Mouse (Mus musculus) midbrain, embryonic 13.5 days (tissue): ENCODE results near the gene Afm. TPM values are rescaled to one million over a fixed set of nuclear protein-coding genes. Genes with fewer than 3 reads are reported as not detected.

Experiments used
- ATAC-seq: fragments of 200-750 bp; cut with Nextera tagmentation; 2 replicates; pipeline ENCODE4 v1.8.0; 2017; ENCODE audit warnings: mild to moderate bottlenecking, moderate TSS enrichment, moderate library complexity
- H3K27ac ChIP-seq: fragments of 300-500 bp; sonication (generic); 2 replicates; pipeline ENCODE4 v1.5.1; 2015; ENCODE audit warnings: inconsistent platforms, mild to moderate bottlenecking, moderate library complexity
- H3K27me3 ChIP-seq: fragments of 300-500 bp; sonication (generic); 2 replicates; pipeline ENCODE4 v1.6.1; 2015; ENCODE audit warnings: mild to moderate bottlenecking, inconsistent platforms
- H3K36me3 ChIP-seq: fragments of 300-500 bp; sonication (generic); 2 replicates; pipeline ENCODE4 v1.6.1; 2015; ENCODE audit warnings: mild to moderate bottlenecking, inconsistent platforms
- H3K4me1 ChIP-seq: fragments of 300-500 bp; sonication (generic); replicated peaks from 2 replicates; pipeline ENCODE4 v1.6.1; 2015; ENCODE audit warnings: inconsistent platforms
- H3K4me2 ChIP-seq: fragments of 300-500 bp; sonication (generic); replicated peaks from 2 replicates; pipeline ENCODE4 v1.6.1; 2015; ENCODE audit warnings: moderate library complexity, mild to moderate bottlenecking, inconsistent platforms
- H3K4me3 ChIP-seq: fragments of 300-500 bp; sonication (generic); replicated peaks from 2 replicates; pipeline ENCODE4 v1.5.1; 2015; ENCODE audit warnings: mild to moderate bottlenecking, inconsistent platforms
- H3K9ac ChIP-seq: fragments of 300-500 bp; sonication (generic); replicated peaks from 2 replicates; pipeline ENCODE4 v1.6.1; 2015; ENCODE audit warnings: mild to moderate bottlenecking, inconsistent platforms
- H3K9me3 ChIP-seq: fragments of 300-500 bp; sonication (generic); 2 replicates; pipeline ENCODE4 v1.6.1; 2016; ENCODE audit warnings: mild to moderate bottlenecking, inconsistent platforms
- WGBS: fragments of 180-500 bp; shearing (Covaris S2); methylation state at CpG from one replicate; pipeline ENCODE4 v1.1.7; 2015; 5-methylcytosine and 5-hydroxymethylcytosine counted together
- polyA plus RNA-seq: library from polyadenylated mRNA; unstranded; fragments of >200 nt; fragmentation: Nextera tagmentation; extraction: Ambion mirVana; gene quantifications from 2 replicates; pipeline ENCODE4 v1.2.1, GENCODE M21; 2015

Gene Afm
- polyA plus RNA-seq, 1 experiment from 2014 or later, result not detected

- Histone ChIP-seq H3K27me3 (no peaks in the 10 kb centered on the region), H3K4me3 (no peak overlapping the region), H3K36me3 (no peaks in the 10 kb centered on the region), H3K27ac (no peak overlapping the region), H3K4me2 (no peak overlapping the region), H3K4me1 (no peaks in the 10 kb centered on the region), H3K9me3 (no peaks in the 10 kb centered on the region), H3K9ac (no peak overlapping the region)
- WGBS, result 68% methylated on average over 7 of the region's 7 CpGs
- no peak for ATAC-seq
These were observed 19.2 kb upstream of the Afm start for GRCm38 (mm10) chr5:90499509-90499908.

DNA sequence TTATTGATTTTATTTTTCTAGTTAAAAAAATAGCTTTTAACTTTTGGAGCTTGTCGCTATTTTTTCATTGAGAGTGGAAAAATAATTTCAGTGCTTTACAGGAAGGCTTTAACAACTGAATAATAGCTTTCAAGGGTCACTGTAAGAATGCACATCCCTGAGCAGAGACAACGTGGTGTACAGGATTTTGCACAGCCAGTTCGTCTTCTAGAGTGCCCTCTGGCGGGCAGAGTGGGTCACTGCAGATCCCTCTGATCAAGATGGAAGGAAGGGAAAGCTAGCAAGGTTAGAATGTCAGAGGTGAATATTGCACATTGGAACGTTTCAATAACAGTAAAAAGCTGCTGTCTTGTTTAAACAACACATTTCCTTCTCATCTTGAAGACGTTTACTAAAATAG, 18.0 kb upstream of the Afm start:
- Histone ChIP-seq H3K27ac (no peak overlapping the region), H3K4me3 (no peak overlapping the region), H3K9me3 (no peaks in the 10 kb centered on the region), H3K9ac (no peak overlapping the region), H3K4me2 (no peak overlapping the region), H3K27me3 (no peaks in the 10 kb centered on the region), H3K36me3 (no peaks in the 10 kb centered on the region), H3K4me1 (no peaks in the 10 kb centered on the region)
- ATAC-seq, result peak; percentile 76
- 6% methylated on average over 6 of the region's 6 CpGs for WGBS

- ATAC-seq, result no peak
- WGBS, result 90% methylated on average over 5 of the region's 5 CpGs
- no peaks in the 10 kb centered on the region for H3K9me3 ChIP-seq
- H3K4me2 ChIP-seq, result no peak overlapping the region
- H3K9ac ChIP-seq, result no peak overlapping the region
- H3K27me3 ChIP-seq, result no peaks in the 10 kb centered on the region
- H3K36me3 ChIP-seq, result no peaks in the 10 kb centered on the region
- no peak overlapping the region for H3K27ac ChIP-seq
- H3K4me1 ChIP-seq, result no peaks in the 10 kb centered on the region
- H3K4me3 ChIP-seq, result no peak overlapping the region
These were observed 17.0 kb upstream of the Afm start for GRCm38 (mm10) chr5:90501752-90502151.

DNA sequence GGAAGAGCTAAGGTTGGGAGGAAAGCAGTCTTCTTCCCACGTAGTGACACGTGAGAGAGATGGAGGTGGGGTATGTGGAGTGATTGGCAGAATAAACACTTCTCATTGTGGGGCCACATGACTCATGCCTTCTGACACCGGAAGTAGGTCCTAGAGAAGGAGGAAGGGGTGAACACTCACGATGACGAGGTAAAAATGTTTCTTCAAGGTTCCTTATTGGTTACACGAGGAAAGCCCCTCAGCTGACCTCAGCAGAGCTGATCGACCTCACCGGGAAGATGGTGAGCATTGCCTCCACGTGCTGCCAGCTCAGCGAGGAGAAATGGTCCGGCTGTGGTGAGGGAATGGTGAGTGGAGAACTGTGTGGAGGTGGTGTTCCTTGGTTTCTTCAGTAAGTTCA, 14.0 kb upstream of the Afm start:
- Histone ChIP-seq H3K4me1 (0 out of 2 replicates have a peak, but pooled peaks cover 4% of the 10 kb centered on the region), H3K9ac (no peak overlapping the region), H3K9me3 (no peaks in the 10 kb centered on the region), H3K27ac (no peak overlapping the region), H3K4me3 (no peak overlapping the region), H3K4me2 (no peak overlapping the region), H3K36me3 (no peaks in the 10 kb centered on the region), H3K27me3 (no peaks in the 10 kb centered on the region)
- 87% methylated on average over 11 of the region's 11 CpGs for WGBS
- no peak for ATAC-seq

DNA sequence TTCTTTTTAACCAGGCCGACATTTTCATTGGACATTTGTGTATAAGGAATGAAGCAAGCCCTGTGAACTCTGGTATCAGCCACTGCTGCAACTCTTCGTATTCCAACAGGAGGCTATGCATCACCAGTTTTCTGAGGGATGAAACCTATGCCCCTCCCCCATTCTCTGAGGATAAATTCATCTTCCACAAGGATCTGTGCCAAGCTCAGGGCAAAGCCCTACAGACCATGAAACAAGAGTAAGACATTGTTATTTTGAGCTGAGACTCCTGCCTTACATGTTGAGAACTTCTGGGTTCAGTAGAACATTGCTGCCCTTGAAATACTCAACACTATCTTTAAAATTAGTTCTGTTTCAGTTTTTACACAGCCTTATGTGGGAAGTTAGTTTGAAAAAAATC, 12.2 kb upstream of the Afm start:
- no peaks in the 10 kb centered on the region for H3K36me3 ChIP-seq
- H3K9ac ChIP-seq, result no peak overlapping the region
- no peaks in the 10 kb centered on the region for H3K9me3 ChIP-seq
- H3K4me2 ChIP-seq, result no peak overlapping the region
- no peak overlapping the region for H3K4me3 ChIP-seq
- no peaks in the 10 kb centered on the region for H3K27me3 ChIP-seq
- H3K4me1 ChIP-seq, result 0 out of 2 replicates have a peak, but pooled peaks cover 4% of the 10 kb centered on the region
- no peak overlapping the region for H3K27ac ChIP-seq
- 50% methylated on average over 2 of the region's 2 CpGs for WGBS
- ATAC-seq, result no peak

- Histone ChIP-seq H3K4me1 (0 out of 2 replicates have a peak, but pooled peaks cover 4% of the 10 kb centered on the region), H3K27ac (peak overlapping the region; percentile 56; the same call in 1 of the 2 replicates), H3K27me3 (no peaks in the 10 kb centered on the region), H3K4me3 (no peak overlapping the region), H3K9me3 (no peaks in the 10 kb centered on the region), H3K4me2 (0 out of 2 replicates have a peak overlapping the region, but pooled peaks have one; percentile 9), H3K9ac (no peak overlapping the region), H3K36me3 (no peaks in the 10 kb centered on the region)
- 38% methylated on average over 13 of the region's 13 CpGs for WGBS
- peak; percentile 71 for ATAC-seq
These were observed 11.3 kb upstream of the Afm start for GRCm38 (mm10) chr5:90507411-90507949.

DNA sequence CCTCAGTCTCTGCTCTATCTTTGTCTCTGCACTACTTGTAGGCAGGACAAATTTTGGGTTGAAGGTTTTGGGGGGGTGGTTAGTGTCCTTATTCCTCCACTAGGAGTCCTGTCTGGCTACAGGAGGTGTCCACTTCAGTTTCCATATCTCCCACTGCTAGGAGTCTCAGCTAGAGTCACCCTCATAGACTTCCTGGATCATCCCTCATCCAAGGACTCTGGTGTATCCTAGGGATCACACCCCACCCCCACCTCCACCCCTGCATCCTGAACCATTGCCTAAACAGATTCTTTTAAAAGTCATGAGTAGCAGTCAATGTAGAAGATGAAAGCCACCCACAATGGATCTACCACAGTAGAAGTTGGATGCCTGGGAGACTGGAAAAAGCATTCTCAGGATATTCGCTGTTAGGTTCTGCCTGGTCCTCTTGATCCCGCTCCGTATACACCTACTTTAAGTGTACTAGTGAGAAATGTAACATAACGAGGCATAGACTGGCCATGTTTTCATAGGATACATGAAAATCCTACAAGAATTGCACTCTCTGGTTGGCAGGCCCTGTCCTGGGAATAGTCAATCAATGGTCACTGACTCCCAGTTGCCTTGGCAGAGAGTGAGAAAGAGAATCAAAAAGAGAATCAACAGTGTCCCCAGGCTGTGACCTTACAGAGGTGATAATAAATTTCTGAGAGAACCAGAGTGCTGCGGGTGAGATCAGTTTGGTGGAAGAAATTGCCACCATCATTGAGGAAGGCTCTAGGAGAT, 8.7 kb upstream of the Afm start:
- no peaks in the 10 kb centered on the region for H3K27me3 ChIP-seq
- no peaks in the 10 kb centered on the region for H3K36me3 ChIP-seq
- no peaks in the 10 kb centered on the region for H3K9me3 ChIP-seq
- H3K4me3 ChIP-seq, result no peak overlapping the region
- 91% methylated on average over 5 of the region's 5 CpGs for WGBS
- H3K4me2 ChIP-seq, result no peak overlapping the region
- no peak overlapping the region for H3K9ac ChIP-seq
- H3K4me1 ChIP-seq, result 0 out of 2 replicates have a peak, but pooled peaks cover 4% of the 10 kb centered on the region
- H3K27ac ChIP-seq, result no peak overlapping the region
- ATAC-seq, result no peak

DNA sequence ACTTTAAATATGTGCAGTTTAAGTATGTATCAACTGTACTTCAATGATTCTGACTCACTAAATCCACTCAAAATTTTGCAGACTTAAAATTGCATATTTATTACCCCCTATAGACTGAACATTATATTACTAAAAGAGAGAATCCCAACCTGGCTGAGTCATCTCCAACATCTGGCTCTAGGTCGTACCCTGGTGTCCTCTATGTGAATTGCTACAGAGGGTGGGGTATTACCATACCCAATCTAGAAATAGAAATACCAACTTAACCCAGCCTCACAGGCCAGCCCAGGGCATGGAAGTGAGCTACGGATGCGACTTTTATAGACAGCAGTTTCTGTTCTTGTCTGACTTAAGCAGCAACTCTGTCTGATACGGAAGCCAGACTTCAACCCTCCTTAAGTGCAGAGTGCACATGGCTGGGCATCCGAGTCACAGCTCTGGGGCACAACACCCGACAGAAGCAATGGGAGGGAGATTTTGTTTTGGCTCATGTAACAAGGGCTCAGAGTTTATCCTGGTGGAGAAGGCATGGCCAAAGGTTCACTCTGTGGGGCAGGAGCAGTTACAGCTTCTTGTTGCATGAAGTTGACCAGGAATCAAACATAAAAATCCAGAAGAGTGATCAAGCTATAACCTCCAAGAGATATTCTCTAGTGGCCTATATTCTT, 6.3 kb upstream of the Afm start:
- WGBS, result 83% methylated on average over 6 of the region's 6 CpGs

DNA sequence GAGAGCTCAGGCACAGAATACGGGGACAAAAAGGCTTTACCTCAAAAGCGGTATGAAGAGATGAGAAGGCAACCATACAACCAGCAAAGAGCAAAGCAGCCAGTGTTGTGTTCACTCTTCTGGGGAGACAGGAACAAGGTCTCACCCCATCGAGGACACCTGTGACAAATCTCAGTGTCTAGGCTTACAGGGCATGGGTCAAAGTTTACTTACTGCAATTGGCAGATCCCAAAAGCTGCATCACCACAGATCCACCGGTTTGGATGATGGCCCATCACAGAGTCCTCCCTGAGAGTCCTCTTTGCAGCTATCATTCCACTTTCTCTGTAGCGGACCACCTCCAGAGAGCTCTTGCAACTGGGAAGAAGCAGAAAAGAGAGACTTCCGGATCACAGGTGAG, 3.2 kb upstream of the Afm start:
- ATAC-seq, result no peak
- H3K4me2 ChIP-seq, result no peak overlapping the region
- no peaks in the 10 kb centered on the region for H3K4me1 ChIP-seq
- no peak overlapping the region for H3K9ac ChIP-seq
- no peak overlapping the region for H3K4me3 ChIP-seq
- H3K9me3 ChIP-seq, result no peaks in the 10 kb centered on the region
- no peaks in the 10 kb centered on the region for H3K36me3 ChIP-seq
- H3K27me3 ChIP-seq, result no peaks in the 10 kb centered on the region
- H3K27ac ChIP-seq, result no peak overlapping the region
- WGBS, result 87% methylated on average over 6 of the region's 6 CpGs

More for the DNA sequence above, 6.3 kb upstream of the Afm start:
- no peak overlapping the region for H3K4me3 ChIP-seq
- no peak overlapping the region for H3K27ac ChIP-seq
- no peaks in the 10 kb centered on the region for H3K27me3 ChIP-seq
- H3K4me2 ChIP-seq, result no peak overlapping the region
- no peak for ATAC-seq
- no peaks in the 10 kb centered on the region for H3K36me3 ChIP-seq
- no peaks in the 10 kb centered on the region for H3K9me3 ChIP-seq
- 0 out of 2 replicates have a peak, but pooled peaks cover 3% of the 10 kb centered on the region for H3K4me1 ChIP-seq
- no peak overlapping the region for H3K9ac ChIP-seq

DNA sequence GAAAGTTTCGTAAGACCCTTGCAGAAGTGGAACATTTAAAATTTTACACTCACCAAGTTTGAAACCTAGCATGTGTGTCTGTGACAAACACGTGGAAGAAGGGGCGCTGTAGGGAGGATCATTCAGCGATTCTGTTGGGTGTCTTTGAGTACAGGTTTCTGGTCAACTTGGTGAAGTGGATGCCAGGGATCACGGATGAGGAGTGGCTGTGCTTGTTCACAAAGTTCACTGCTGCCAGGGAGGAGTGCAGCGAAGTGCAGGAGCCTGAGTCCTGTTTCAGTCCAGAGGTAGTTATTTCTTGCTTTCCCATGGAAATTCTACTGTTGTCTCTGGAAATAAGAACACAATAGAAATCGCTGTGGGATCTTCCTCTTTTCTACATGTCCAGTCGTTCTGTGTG, 32.5 kb downstream of the Afm start:
- H3K36me3 ChIP-seq, result no peaks in the 10 kb centered on the region
- no peak overlapping the region for H3K4me3 ChIP-seq
- H3K27me3 ChIP-seq, result no peaks in the 10 kb centered on the region
- 90% methylated on average over 8 of the region's 8 CpGs for WGBS
- ATAC-seq, result no peak
- H3K4me1 ChIP-seq, result no peaks in the 10 kb centered on the region
- no peaks in the 10 kb centered on the region for H3K9me3 ChIP-seq
- no peak overlapping the region for H3K27ac ChIP-seq
- H3K9ac ChIP-seq, result no peak overlapping the region
- H3K4me2 ChIP-seq, result no peak overlapping the region

DNA sequence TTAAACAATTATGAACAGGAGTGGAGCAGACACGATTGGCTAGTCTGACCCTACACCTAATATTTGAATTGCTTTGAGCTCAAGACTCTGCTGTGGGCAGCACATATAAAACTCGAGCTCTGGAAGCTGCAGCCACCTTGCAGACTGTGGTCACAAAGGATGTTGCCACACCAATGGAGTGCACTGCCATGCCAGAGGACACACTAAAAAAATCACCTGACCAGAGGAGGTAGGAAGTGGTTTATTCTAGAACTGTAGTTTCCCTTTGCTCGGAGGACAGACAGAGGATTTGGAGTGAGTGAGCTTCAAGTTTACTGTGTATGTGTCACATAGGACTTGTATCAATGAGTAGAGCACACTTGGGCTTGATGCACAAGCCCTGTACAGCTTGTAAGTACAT, 37.3 kb downstream of the Afm start:
- no peaks in the 10 kb centered on the region for H3K36me3 ChIP-seq
- no peaks in the 10 kb centered on the region for H3K9me3 ChIP-seq
- H3K27ac ChIP-seq, result no peak overlapping the region
- no peaks in the 10 kb centered on the region for H3K27me3 ChIP-seq
- H3K4me2 ChIP-seq, result no peak overlapping the region
- no peak for ATAC-seq
- H3K4me1 ChIP-seq, result no peaks in the 10 kb centered on the region
- WGBS, result 84% methylated on average over 3 of the region's 3 CpGs
- H3K4me3 ChIP-seq, result no peak overlapping the region
- no peak overlapping the region for H3K9ac ChIP-seq

DNA sequence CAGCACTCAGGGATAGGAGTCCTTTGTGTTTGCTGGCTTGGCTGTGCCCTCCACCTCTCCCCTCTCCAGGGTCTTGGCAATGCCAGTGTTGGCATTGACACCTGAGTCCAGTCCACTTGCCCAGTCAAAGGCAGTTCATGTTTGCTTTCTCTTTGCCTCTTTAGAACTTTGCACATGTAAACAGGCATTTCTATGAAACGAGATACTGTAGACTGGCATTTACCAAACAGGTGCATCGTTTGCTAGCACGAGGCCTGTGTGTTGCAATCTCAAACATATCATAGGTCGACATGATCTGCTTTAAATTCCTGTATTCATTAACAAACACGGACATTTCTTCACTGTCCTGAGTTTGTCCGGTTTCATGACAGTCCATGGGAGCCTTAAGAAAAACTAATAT, 42.0 kb downstream of the Afm start, which contains the start of gene 5830473C10Rik:
TSS of gene 5830473C10Rik (plus strand) at position 365 of the 400 bp plus-strand sequence.
- Histone ChIP-seq H3K4me3 (no peak within 1 kb of the TSS), H3K27me3 (no peaks in the 10 kb centered on the region), H3K36me3 (no peaks in the 10 kb centered on the region), H3K4me2 (no peak within 1 kb of the TSS), H3K9me3 (no peaks in the 10 kb centered on the region), H3K4me1 (no peaks in the 10 kb centered on the region), H3K9ac (no peak within 1 kb of the TSS), H3K27ac (no peak within 1 kb of the TSS)
- WGBS, result 90% methylated on average over 6 of the region's 6 CpGs
- ATAC-seq, result no peak
